Mouse (Mus musculus) megakaryocyte, embryonic 14.5 days (primary cell): ENCODE measurements around the gene Armc2. TPM values are rescaled to one million over a fixed set of nuclear protein-coding genes. Genes with fewer than 3 reads are reported as not detected.
"Not testable (repeated sequence)": the region's sequence is repeated elsewhere in the genome, so short reads cannot be mapped to it uniquely, and the experiment has no call there.

ENCODE experiments used
- H3K27me3 ChIP-seq: replicated peaks from 2 replicates; pipeline ENCODE3; 2012; ENCODE audit warnings: inconsistent platforms
- H3K36me3 ChIP-seq: replicated peaks from 2 replicates; pipeline ENCODE3; 2012; ENCODE audit warnings: low read length, inconsistent platforms, mixed read lengths
- H3K4me1 ChIP-seq: 2 replicates; pipeline ENCODE4 v1.6.1; 2012; ENCODE audit warnings: inconsistent platforms
- H3K4me3 ChIP-seq: replicated peaks from 2 replicates; pipeline ENCODE3; 2012; ENCODE audit warnings: moderate library complexity, mild to moderate bottlenecking, inconsistent platforms
- H3K9me3 ChIP-seq: 2 replicates; pipeline ENCODE4 v1.6.1; 2012; ENCODE audit warnings: inconsistent platforms
- FLI1 ChIP-seq: IDR thresholded peaks from 2 replicates; pipeline ENCODE4 v1.6.1; 2012; ENCODE audit warnings: low read length, inconsistent platforms, mixed read lengths
- GATA1 ChIP-seq: IDR thresholded peaks from 3 replicates; pipeline ENCODE4 v1.6.1; 2012; ENCODE audit warnings: mixed read lengths, low read length, inconsistent platforms, borderline replicate concordance
- polyA plus RNA-seq: library from polyadenylated mRNA; stranded (reverse); fragments of >175 nt; gene quantifications from 2 replicates; pipeline ENCODE4 v1.2.3, GENCODE M21; 2012; ENCODE audit warnings: low replicate concordance; ENCODE audit not compliant: insufficient read depth

The Armc2 gene
- polyA plus RNA-seq, 1 experiment, result 0.22 TPM

DNA sequence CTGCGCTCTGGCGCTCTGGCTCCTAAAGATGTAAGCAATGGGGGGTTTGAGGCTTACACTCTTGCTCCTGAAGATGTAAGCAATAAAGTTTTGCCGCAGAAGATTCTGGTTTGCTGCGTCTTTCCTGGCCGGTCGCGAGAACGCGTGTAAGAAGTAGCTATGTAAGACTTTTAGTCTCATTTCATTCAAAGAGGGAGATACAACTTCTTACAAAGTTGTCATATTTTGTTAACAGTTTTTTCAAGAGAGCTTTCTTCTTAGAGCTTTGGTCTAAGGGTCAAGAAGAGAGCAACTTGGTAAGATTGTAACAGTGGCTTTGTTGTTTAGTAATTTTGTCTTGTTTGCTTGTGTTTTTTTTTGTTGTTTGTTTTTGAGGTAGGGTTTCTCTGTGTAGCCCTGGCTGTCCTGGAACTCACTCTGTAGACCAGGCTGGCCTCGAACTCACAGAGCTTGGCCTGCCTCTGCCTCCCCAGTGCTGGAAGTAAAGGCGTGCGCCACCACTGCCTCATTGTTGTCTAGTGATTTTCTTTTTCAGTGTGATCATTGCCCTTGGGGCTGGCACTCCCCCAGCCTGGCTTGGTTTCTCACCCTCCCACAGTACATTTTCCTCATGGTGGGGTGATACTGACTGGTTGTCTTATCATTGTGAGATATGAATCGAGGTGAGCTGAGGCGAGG is 65.3 kb downstream of the Armc2 start:
- Histone ChIP-seq H3K4me3 (no peak overlapping the region), H3K27me3 (no peaks in the 10 kb centered on the region), H3K36me3 (no peaks in the 10 kb centered on the region), H3K9me3 (no peaks in the 10 kb centered on the region), H3K4me1 (peaks cover 15% of the 10 kb centered on the region)
- TF ChIP-seq FLI1, result no peak
- TF ChIP-seq GATA1, result no peak

DNA sequence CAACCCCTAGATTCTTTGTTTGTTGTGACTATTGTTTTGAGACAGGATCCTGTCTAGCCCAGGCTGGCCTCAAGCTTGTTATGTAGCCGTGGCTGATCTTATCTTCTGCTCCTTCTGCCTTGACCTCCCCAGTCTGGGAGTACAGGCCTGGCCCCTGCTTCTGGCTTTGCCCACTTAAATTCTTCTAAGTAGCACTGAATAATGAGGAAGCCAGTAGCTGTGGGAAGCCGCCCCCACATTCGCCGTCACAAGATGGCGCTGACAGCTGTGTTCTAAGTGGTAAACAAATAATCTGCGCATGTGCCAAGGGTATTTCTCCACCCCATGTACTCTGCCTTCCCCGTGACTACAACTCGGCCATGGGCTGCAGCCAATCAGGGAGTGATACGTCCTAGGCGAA is 65.9 kb downstream of the Armc2 start:
- H3K27me3 ChIP-seq, H3K36me3 ChIP-seq, H3K4me3 ChIP-seq, H3K9me3 ChIP-seq: not testable (repeated sequence)
- peaks cover 12% of the 10 kb centered on the region for H3K4me1 ChIP-seq

DNA sequence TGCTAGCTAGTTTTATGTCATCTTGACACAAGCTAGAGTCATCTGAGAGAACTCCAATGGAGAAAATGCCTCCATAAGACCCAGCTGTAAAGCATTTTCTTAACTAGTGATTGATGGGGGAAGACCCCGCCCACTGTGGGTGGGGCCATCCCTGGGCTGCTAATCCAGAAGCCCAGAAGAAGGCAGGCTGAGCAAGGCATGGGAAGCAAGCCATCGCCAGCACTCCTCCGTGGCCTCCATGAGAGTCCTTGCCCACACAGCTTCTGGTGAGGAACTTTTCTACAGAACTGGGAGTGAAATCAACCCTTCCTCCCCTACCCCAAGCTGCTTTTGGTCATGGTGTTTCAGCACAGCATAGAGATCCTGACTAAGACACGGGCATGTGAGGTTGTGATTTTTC is 79.2 kb downstream of the Armc2 start:
- TF ChIP-seq GATA1 (no peak), FLI1 (no peak)
- Histone ChIP-seq H3K4me3 (no peak overlapping the region), H3K4me1 (peaks cover 53% of the 10 kb centered on the region), H3K27me3 (peaks cover 3% of the 10 kb centered on the region), H3K36me3 (peaks cover 19% of the 10 kb centered on the region), H3K9me3 (peaks cover 21% of the 10 kb centered on the region)

DNA sequence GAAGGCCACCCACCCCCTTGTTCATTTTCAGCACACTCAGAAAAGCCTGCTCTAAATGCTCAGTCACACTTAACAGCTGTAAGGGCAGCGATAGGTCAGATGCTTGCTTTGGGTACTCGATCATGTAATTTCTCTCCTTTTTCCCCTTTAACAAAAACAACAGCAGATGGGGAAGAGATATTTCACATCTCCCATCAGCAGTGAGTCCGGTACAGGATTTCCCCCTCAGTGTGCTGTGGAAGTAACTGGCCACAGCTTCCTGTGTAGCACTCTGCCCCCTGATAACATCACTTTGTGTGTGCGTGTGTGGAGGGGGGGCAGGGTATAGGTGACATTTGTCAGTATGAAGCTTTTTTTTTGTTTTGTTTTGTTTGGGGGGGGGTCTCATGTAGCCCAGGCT is 81.1 kb downstream of the Armc2 start:
- TF ChIP-seq FLI1, result no peak
- no peak for TF ChIP-seq GATA1
- Histone ChIP-seq H3K9me3 (peaks cover 5% of the 10 kb centered on the region), H3K4me3 (peak overlapping the region; percentile 82), H3K27me3 (peaks cover 3% of the 10 kb centered on the region), H3K36me3 (peaks cover 10% of the 10 kb centered on the region), H3K4me1 (peaks cover 48% of the 10 kb centered on the region)

DNA sequence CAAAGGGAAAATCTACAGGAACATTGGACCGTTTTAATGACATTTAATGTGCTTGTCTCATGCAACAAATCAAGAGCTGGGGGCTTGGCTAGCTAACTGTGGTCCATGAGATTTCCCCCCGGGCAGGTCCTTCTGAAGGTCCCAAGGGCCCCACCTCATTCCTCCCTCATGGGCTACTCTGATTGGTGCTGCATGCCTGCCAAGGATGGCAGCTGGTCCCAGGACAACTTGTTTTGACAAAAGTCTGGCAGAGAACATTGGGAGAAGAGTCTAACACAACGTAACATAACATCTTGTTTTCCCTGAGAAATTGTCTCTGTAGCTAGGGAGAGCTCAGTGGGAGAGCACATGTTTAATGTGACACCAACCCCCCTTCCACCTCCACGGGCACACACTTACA is 82.1 kb downstream of the Armc2 start:
- Histone ChIP-seq H3K36me3 (peaks cover 10% of the 10 kb centered on the region), H3K9me3 (peaks cover 5% of the 10 kb centered on the region), H3K27me3 (peaks cover 8% of the 10 kb centered on the region), H3K4me3 (no peak overlapping the region), H3K4me1 (peaks cover 44% of the 10 kb centered on the region)
- no peak for TF ChIP-seq FLI1

DNA sequence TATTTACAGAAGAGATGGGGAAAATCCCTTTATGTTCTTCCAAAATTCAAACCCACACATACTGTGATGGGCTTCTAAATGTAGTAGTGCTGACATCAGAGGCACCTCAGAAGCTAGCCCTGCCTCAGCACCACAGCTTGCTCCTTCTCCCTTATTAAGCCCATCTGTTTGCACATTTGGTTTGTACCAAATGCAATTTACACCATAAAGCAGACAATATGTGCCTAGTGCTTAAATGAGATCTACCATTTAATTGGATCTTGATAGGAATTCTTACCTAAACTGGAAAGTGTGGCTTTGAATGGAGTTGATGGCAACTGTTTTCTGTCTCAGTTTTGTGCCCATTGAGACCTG is 82.8 kb downstream of the Armc2 start:
- peaks cover 44% of the 10 kb centered on the region for H3K4me1 ChIP-seq
- no peak for TF ChIP-seq GATA1
- no peak for TF ChIP-seq FLI1

DNA sequence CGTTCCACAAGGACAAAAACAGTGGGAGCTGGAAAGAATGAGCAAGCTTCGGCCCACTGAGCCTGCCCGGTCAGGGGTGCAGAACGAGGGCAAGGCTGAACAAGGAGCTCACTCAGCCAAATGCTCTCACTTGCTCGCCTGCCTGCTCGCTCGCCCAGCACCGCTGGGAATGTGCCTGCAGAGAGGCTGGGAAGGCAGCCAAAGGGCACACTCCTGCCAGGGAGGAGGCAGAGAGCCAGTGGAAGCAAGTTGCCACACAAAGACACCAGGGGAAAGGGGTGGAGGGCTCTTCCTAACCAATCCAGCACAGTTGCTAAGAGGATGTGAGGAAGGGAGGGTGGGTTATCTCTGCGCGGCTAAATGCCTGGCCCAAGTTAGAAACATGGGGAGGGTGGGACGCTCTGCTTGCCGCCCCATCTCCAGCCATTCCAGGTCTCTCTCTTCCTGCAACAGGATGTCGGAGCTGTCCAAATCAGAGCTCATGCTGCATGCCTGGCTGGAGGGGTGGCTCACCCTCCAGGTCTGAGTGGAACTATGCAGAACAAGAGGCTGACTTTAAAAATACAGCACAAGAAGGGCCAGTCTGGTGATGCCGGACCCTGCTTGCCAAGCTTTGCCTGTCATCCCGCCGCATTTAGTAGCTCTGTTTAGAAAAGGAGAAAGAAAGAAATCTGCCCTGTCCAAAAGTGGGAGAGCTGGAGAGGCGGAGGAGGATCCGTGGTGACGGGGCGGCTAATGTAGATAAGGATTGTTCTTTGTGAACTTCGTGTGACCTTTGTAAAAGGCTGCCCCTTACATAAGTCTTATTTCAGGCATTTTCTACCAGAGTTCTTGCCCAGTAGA is 83.4 kb downstream of the Armc2 start:
- TF ChIP-seq FLI1 (no peak), GATA1 (no peak)
- Histone ChIP-seq H3K9me3 (peaks cover 5% of the 10 kb centered on the region), H3K27me3 (peaks cover 15% of the 10 kb centered on the region), H3K36me3 (peaks cover 8% of the 10 kb centered on the region), H3K4me3 (peak overlapping the region; percentile 23), H3K4me1 (peaks cover 49% of the 10 kb centered on the region)

More for the DNA sequence above, 82.8 kb downstream of the Armc2 start:
- Histone ChIP-seq H3K9me3 (peaks cover 5% of the 10 kb centered on the region), H3K4me3 (no peak overlapping the region), H3K27me3 (peaks cover 9% of the 10 kb centered on the region), H3K36me3 (peaks cover 8% of the 10 kb centered on the region)

DNA sequence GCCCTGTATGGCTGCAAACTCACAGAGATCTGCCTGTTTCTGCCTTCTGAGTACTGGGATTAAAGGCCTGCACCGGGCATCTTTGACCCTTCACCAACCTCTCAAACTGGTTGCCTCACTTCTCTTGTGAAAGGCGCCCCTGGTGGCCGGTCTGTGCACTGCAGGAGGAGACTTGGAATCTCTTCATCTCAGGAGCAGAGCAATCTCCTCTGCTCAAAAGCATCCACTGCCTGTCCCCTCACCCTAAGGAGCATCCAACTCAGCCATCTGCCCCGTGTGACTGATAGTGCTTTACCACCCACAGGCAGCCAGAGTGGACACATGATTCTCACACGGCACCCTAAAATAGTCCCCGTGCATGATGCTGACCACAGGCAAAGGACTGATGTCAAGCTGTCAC is 84.7 kb downstream of the Armc2 start:
- Histone ChIP-seq H3K4me1 (peaks cover 49% of the 10 kb centered on the region), H3K36me3 (no peaks in the 10 kb centered on the region), H3K27me3 (peaks cover 23% of the 10 kb centered on the region), H3K4me3 (no peak overlapping the region), H3K9me3 (no peaks in the 10 kb centered on the region)
- TF ChIP-seq GATA1, result no peak
- no peak for TF ChIP-seq FLI1

DNA sequence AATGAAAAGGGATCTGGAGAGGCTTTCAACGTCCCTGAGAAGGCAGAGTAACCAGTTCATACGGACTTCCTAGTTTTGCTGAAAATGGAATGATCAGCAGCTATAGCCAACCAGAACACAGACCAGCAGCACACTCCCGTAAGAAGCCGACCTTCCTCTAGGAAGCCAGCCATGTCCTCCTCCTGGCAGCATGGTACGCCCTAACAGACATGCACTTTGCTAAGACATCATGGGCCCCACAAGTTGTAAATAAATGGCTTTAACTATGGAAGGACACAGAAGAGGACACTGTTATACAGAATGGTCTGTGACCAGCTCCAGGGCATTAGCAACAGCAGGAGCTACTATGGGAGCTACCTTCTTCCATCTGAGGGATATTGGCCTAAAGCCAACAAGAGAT is 85.3 kb downstream of the Armc2 start:
- Histone ChIP-seq H3K4me1 (peaks cover 46% of the 10 kb centered on the region), H3K36me3 (no peaks in the 10 kb centered on the region), H3K4me3 (no peak overlapping the region), H3K9me3 (no peaks in the 10 kb centered on the region), H3K27me3 (peaks cover 27% of the 10 kb centered on the region)
- no peak for TF ChIP-seq FLI1

DNA sequence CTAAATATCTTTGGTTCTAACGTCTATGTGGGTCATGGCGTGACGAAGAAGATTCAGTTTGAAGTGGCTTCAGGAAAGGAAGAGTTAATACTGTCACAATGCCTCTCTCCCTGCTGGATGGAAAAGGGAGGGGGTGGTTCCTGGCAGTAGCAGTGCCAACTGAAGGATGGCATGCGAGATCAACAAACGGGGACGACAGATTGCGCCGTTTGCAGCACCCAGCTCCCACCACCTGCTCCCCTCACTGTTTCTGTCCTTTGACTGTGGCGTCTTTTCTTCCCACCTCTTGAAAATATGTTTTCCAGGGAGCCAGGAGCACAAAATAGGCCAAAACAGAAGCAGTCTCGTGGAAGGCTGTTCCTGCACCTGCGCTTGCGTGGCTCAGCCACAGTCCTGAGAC is 86.3 kb downstream of the Armc2 start:
- Histone ChIP-seq H3K9me3 (no peaks in the 10 kb centered on the region), H3K4me1 (peaks cover 36% of the 10 kb centered on the region), H3K36me3 (no peaks in the 10 kb centered on the region), H3K4me3 (no peak overlapping the region), H3K27me3 (peaks cover 29% of the 10 kb centered on the region)
- no peak for TF ChIP-seq FLI1
- TF ChIP-seq GATA1, result no peak

DNA sequence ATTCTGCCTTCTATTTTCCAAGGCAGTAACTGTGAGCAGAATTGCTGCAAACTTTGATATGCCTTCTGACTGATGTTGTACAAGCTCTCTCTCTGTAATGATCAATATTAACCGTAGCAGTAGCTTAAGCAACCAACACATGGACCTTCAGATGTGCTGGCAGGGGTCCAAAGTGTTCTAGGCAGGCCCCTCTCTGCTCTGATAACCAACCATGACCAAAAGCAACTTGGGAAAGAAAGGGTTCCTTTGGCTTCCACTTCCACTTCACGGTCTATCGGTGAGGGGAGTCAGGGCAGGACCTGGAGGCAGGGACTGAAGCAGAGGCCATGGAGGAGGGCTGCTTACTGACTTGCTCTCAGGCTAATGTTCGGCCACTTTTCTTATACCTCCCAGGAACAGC is 87.3 kb downstream of the Armc2 start:
- Histone ChIP-seq H3K27me3 (peaks cover 31% of the 10 kb centered on the region), H3K9me3 (no peaks in the 10 kb centered on the region), H3K4me1 (peaks cover 26% of the 10 kb centered on the region), H3K4me3 (no peak overlapping the region), H3K36me3 (no peaks in the 10 kb centered on the region)
- no peak for TF ChIP-seq GATA1
- TF ChIP-seq FLI1, result no peak
